ENCODE assay signal across 8 mouse cellular contexts in the genomic region with DNA sequence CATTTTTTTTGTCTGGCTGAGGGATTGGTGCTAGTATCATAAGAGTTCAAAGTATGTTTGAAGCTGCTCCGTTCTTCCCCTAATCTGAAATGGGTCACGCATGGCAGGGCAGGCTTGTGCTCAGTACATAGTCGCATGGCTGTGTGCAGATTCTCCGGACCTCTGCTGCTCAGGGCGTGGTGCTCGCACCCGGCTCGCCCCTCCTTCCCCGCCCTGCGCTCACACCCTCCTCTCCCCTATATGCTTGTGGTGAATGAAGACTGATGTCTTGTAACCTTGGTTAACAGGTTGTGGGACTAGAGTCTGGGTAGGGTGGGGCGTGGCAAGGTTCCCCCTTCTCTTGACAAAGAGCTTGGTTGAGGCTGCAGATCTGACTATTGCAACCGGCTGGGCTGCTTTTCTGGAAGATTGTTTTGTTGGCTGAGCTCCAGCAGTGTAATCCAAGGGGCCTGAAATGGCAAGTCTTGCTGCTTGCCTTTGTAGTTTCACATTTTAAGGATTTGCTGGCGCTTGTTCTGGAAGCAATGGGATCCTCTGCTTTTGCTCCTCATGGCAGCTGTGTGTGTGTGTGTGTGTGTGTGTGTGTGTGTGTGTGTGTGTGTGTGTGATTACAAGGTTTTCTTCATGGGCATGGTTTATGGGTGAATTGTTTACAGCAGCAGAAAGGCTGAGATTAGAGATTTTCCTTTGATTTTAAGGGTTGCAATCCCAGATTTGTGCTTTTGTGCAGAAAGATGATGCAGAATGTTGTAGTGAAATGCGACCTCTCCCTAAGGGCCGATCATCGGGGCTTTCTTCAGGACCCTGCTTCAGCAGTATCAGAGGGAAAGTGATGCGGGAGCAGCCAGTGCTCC.
DNase-seq lines count a peak whose midpoint lies in the region; ATAC-seq lines count a peak whose summit lies in the region.

No protein-coding gene starts in this region.

- DNase-seq in right cerebral cortex, postnatal 4 days: peak; percentile 56
- no peak for DNase-seq in right cerebral cortex, adult 18-20 months
- peak; percentile 96 for DNase-seq in embryonic facial prominence, embryonic 14.5 days (ENCODE audit: low spot score)
- peak; percentile 91 for DNase-seq in lung, postnatal 36 days
- DNase-seq in ovary, postnatal 14 days (ENCODE audit: low spot score): peak; percentile 79
- DNase-seq in urinary bladder, postnatal 25 days (ENCODE audit: low spot score): peak; percentile 73

- 18% methylated on average over 17 of the region's 17 CpGs for WGBS in embryonic facial prominence, embryonic 14.5 days
- WGBS in heart, embryonic 14.5 days: 47% methylated on average over 17 of the region's 17 CpGs
- WGBS in kidney, embryonic 16.5 days: 9% methylated on average over 17 of the region's 17 CpGs

- no peaks in the 10 kb centered on the region for H3K9me3 ChIP-seq in embryonic facial prominence, embryonic 14.5 days (ENCODE audit: control insufficient read depth, low read length)
- no peaks in the 10 kb centered on the region for H3K9me3 ChIP-seq in heart, embryonic 14.5 days (ENCODE audit: control insufficient read depth, low read length)
- H3K9me3 ChIP-seq in kidney, embryonic 16.5 days (ENCODE audit: low read length): peaks cover 5% of the 10 kb centered on the region; the same call in 1 of the 2 replicates

- peak; percentile 91 for ATAC-seq in embryonic facial prominence, embryonic 14.5 days (ENCODE audit: low read depth)
- peak; percentile 71 for ATAC-seq in heart, embryonic 14.5 days (ENCODE audit: insufficient number of reproducible peaks, insufficient read depth, low FRiP score, low read depth)
- peak; percentile 89 for ATAC-seq in kidney, embryonic 16.5 days (ENCODE audit: low FRiP score, low TSS enrichment)

- peak overlapping the region; percentile 84 for H3K27ac ChIP-seq in embryonic facial prominence, embryonic 14.5 days (replicated peaks; ENCODE audit: low read depth, low read length)
- H3K27ac ChIP-seq in heart, embryonic 14.5 days (replicated peaks in 1 of 2; ENCODE audit: control insufficient read depth in 1 of 2, insufficient read depth in 1 of 2, low read depth in 2 of 2, low read length in 2 of 2): peak overlapping the region; percentile 36 to 66
- H3K27ac ChIP-seq in kidney, embryonic 16.5 days (ENCODE audit: low read length): peak overlapping the region; percentile 88

- no peaks in the 10 kb centered on the region for H3K36me3 ChIP-seq in embryonic facial prominence, embryonic 14.5 days (ENCODE audit: control insufficient read depth, insufficient read depth, low read length)
- no peaks in the 10 kb centered on the region for H3K36me3 ChIP-seq in heart, embryonic 14.5 days (ENCODE audit: control insufficient read depth, insufficient read depth, low read length)
- H3K36me3 ChIP-seq in kidney, embryonic 16.5 days (ENCODE audit: insufficient read depth, low read length): no peaks in the 10 kb centered on the region

- H3K4me3 ChIP-seq in embryonic facial prominence, embryonic 14.5 days (ENCODE audit: low read depth, low read length): peak overlapping the region; percentile 16
- H3K4me3 ChIP-seq in heart, embryonic 14.5 days (ENCODE audit: control insufficient read depth in 1 of 2, insufficient read depth in 1 of 2, low read depth in 1 of 2, low read length in 2 of 2): peak overlapping the region in 1 of 2 experiments; percentile 10; a peak in 1 of 4 replicates
- H3K4me3 ChIP-seq in kidney, embryonic 16.5 days (ENCODE audit: low read length): peak overlapping the region; percentile 30

- H3K9ac ChIP-seq in embryonic facial prominence, embryonic 14.5 days (ENCODE audit: low read depth, low read length): peak overlapping the region; percentile 35
- H3K9ac ChIP-seq in heart, embryonic 14.5 days (ENCODE audit: low read length): peak overlapping the region; percentile 50
- H3K9ac ChIP-seq in kidney, embryonic 16.5 days (replicated peaks; ENCODE audit: low read length): peak overlapping the region; percentile 58

- peaks cover 28% of the 10 kb centered on the region for H3K4me1 ChIP-seq in embryonic facial prominence, embryonic 14.5 days (ENCODE audit: control insufficient read depth, insufficient read depth, low read length)
- H3K4me1 ChIP-seq in heart, embryonic 14.5 days (ENCODE audit: control insufficient read depth in 2 of 2, insufficient read depth in 2 of 2, low read length in 2 of 2): peaks cover 17% of the 10 kb centered on the region in 2 experiments
- H3K4me1 ChIP-seq in kidney, embryonic 16.5 days (ENCODE audit: insufficient read depth, low read length): peaks cover 45% of the 10 kb centered on the region

- peak overlapping the region; percentile 49 for H3K4me2 ChIP-seq in embryonic facial prominence, embryonic 14.5 days (ENCODE audit: low read depth, low read length)
- H3K4me2 ChIP-seq in heart, embryonic 14.5 days (ENCODE audit: low read length): peak overlapping the region; percentile 49
- peak overlapping the region; percentile 58 for H3K4me2 ChIP-seq in kidney, embryonic 16.5 days (replicated peaks; ENCODE audit: low read depth, low read length)

- no peaks in the 10 kb centered on the region for H3K27me3 ChIP-seq in embryonic facial prominence, embryonic 14.5 days (replicated peaks; ENCODE audit: control insufficient read depth, insufficient read depth, low read length)
- H3K27me3 ChIP-seq in heart, embryonic 14.5 days (ENCODE audit: control insufficient read depth, insufficient read depth, low read length): no peaks in the 10 kb centered on the region
- H3K27me3 ChIP-seq in kidney, embryonic 16.5 days (ENCODE audit: insufficient read depth, low read length): no peaks in the 10 kb centered on the region
